Mouse (Mus musculus) CH12.LX (cell line): Measurements from ENCODE around the gene Cnot11. TPM values are rescaled to one million over a fixed set of nuclear protein-coding genes. Genes with fewer than 3 reads are reported as not detected.
A peak's percentile ranks its signal among the peaks of the same experiment; 100 is the strongest.

Source experiments
- DNase-seq: peaks from one replicate; pipeline ENCODE4 v3.0.0-alpha.2; 2013; ENCODE audit errors: extremely low read depth
- H3K27ac ChIP-seq: 2 replicates; pipeline ENCODE4 v1.5.1; 2012; ENCODE audit warnings: low read depth, mild to moderate bottlenecking, control low read depth, moderate library complexity; ENCODE audit not compliant: insufficient read depth
- H3K27me3 ChIP-seq: replicated peaks from 2 replicates; pipeline ENCODE3; 2012; ENCODE audit warnings: inconsistent platforms
- H3K36me3 ChIP-seq, 2 experiments: replicated peaks in 1 of 2; 2 replicates each; pipeline versions ENCODE3 to v1.6.1; 2012; ENCODE audit warnings: inconsistent platforms in 1 of 2, low read length in 1 of 2, mild to moderate bottlenecking in 1 of 2, mixed read lengths in 1 of 2, moderate library complexity in 1 of 2; ENCODE audit not compliant: control insufficient read depth in 1 of 2, insufficient read depth in 1 of 2
- H3K4me1 ChIP-seq, 2 experiments: 2 replicates each; pipeline ENCODE4 v1.6.1; 2012; ENCODE audit warnings: inconsistent platforms in 1 of 2, moderate library complexity in 1 of 2; ENCODE audit not compliant: insufficient read depth in 2 of 2, control insufficient read depth in 1 of 2
- H3K4me2 ChIP-seq: 2 replicates; pipeline ENCODE4 v1.6.1; 2012; ENCODE audit warnings: low read depth, mild to moderate bottlenecking, control low read depth; ENCODE audit not compliant: poor library complexity, insufficient read depth, severe bottlenecking
- H3K4me3 ChIP-seq, 3 experiments: fragments of 150-350 bp in 1 of 3; sonication (generic) in 1 of 3; replicated peaks in 1 of 3; 2 replicates each; pipeline versions ENCODE3 to v1.5.1; 2011 to 2012; ENCODE audit warnings: low read depth in 2 of 3, low read length in 2 of 3, mild to moderate bottlenecking in 2 of 3, moderate library complexity in 2 of 3, control low read depth in 1 of 3, improper control_type of control experiment in 1 of 3, inconsistent platforms in 1 of 3, mixed read lengths in 1 of 3; ENCODE audit not compliant: poor library complexity in 1 of 3
- H3K79me2 ChIP-seq: replicated peaks from 2 replicates; pipeline ENCODE4 v1.6.1; 2012; ENCODE audit warnings: mild to moderate bottlenecking, moderate library complexity; ENCODE audit not compliant: control insufficient read depth, poor library complexity, insufficient read depth, severe bottlenecking; ENCODE audit errors: extremely low read depth
- H3K9ac ChIP-seq: 2 replicates; pipeline ENCODE4 v1.6.1; 2012; ENCODE audit warnings: low read depth, mild to moderate bottlenecking, control low read depth, moderate library complexity; ENCODE audit not compliant: insufficient read depth
- H3K9me3 ChIP-seq: replicated peaks from 2 replicates; pipeline ENCODE3; 2012; ENCODE audit warnings: low read length, inconsistent platforms, mixed read lengths
- BHLHE40 ChIP-seq: IDR thresholded peaks from 2 replicates; pipeline ENCODE4 v1.6.1; 2011; ENCODE audit warnings: mild to moderate bottlenecking, low read depth, low read length, improper control_type of control experiment
- CHD1 ChIP-seq: IDR thresholded peaks from 2 replicates; pipeline ENCODE4 v1.6.1; 2012; ENCODE audit warnings: low read depth, low read length, improper control_type of control experiment, inconsistent platforms
- CHD2 ChIP-seq: IDR thresholded peaks from 2 replicates; pipeline ENCODE4 v1.6.1; 2011; ENCODE audit warnings: low read length, improper control_type of control experiment
- CTCF ChIP-seq, 2 experiments: IDR thresholded peaks in 1 of 2; conservative IDR thresholded peaks in 1 of 2; 2 replicates each; pipeline ENCODE4 v1.5.1; 2011 to 2012; ENCODE audit warnings: low read depth in 2 of 2, low read length in 2 of 2, improper control_type of control experiment in 1 of 2, inconsistent platforms in 1 of 2, mild to moderate bottlenecking in 1 of 2, moderate library complexity in 1 of 2
- E2F4 ChIP-seq: IDR thresholded peaks from 2 replicates; pipeline ENCODE4 v1.6.1; 2011; ENCODE audit warnings: low read depth, low read length, improper control_type of control experiment; ENCODE audit not compliant: insufficient replicate concordance
- ELF1 ChIP-seq: IDR thresholded peaks from 2 replicates; pipeline ENCODE4 v1.6.1; 2014; ENCODE audit warnings: low read depth, mild to moderate bottlenecking, inconsistent platforms, low read length, improper control_type of control experiment
- HCFC1 ChIP-seq: IDR thresholded peaks from 2 replicates; pipeline ENCODE4 v1.6.1; 2012; ENCODE audit warnings: low read depth, mild to moderate bottlenecking, inconsistent platforms, low read length, improper control_type of control experiment
- JUN ChIP-seq: IDR thresholded peaks from 2 replicates; pipeline ENCODE4 v1.6.1; 2011; ENCODE audit warnings: low read depth, mild to moderate bottlenecking, low read length, improper control_type of control experiment, moderate library complexity; ENCODE audit not compliant: insufficient read depth
- KAT2A ChIP-seq: IDR thresholded peaks from 2 replicates; pipeline ENCODE4 v1.6.1; 2012; ENCODE audit warnings: low read length, improper control_type of control experiment, inconsistent platforms; ENCODE audit not compliant: insufficient replicate concordance
- MEF2A ChIP-seq: IDR thresholded peaks from 2 replicates; pipeline ENCODE4 v1.6.1; 2014; ENCODE audit warnings: low read depth, mild to moderate bottlenecking, inconsistent platforms, low read length, improper control_type of control experiment, borderline replicate concordance
- MXI1 ChIP-seq: IDR thresholded peaks from 2 replicates; pipeline ENCODE4 v1.6.1; 2011; ENCODE audit warnings: mild to moderate bottlenecking, low read depth, low read length, improper control_type of control experiment
- NELFE ChIP-seq: IDR thresholded peaks from 2 replicates; pipeline ENCODE4 v1.6.1; 2011; ENCODE audit warnings: low read depth, low read length, improper control_type of control experiment
- NRF1 ChIP-seq: IDR thresholded peaks from 2 replicates; pipeline ENCODE4 v1.6.1; 2014; ENCODE audit warnings: low read depth, mild to moderate bottlenecking, inconsistent platforms, low read length, improper control_type of control experiment, moderate library complexity
- POLR2A ChIP-seq: IDR thresholded peaks from 2 replicates; pipeline ENCODE4 v1.6.1; 2011; ENCODE audit warnings: low read depth, mild to moderate bottlenecking, improper control_type of control experiment, low read length
- POLR2AphosphoS2 ChIP-seq: IDR thresholded peaks from 2 replicates; pipeline ENCODE4 v1.6.1; 2011; ENCODE audit warnings: low read depth, low read length, improper control_type of control experiment
- RAD21 ChIP-seq: IDR thresholded peaks from 2 replicates; pipeline ENCODE4 v1.6.1; 2011; ENCODE audit warnings: low read depth, mild to moderate bottlenecking, low read length, improper control_type of control experiment, moderate library complexity
- SIN3A ChIP-seq: IDR thresholded peaks from 2 replicates; pipeline ENCODE4 v1.6.1; 2012; ENCODE audit warnings: low read length, improper control_type of control experiment, inconsistent platforms
- TBP ChIP-seq: conservative IDR thresholded peaks from 2 replicates; pipeline ENCODE4 v1.6.1; 2011; ENCODE audit warnings: low read depth, low read length, improper control_type of control experiment
- TCF12 ChIP-seq: IDR thresholded peaks from 2 replicates; pipeline ENCODE4 v1.6.1; 2014; ENCODE audit warnings: low read depth, mild to moderate bottlenecking, inconsistent platforms, low read length, improper control_type of control experiment
- UBTF ChIP-seq: IDR thresholded peaks from 2 replicates; pipeline ENCODE4 v1.6.1; 2012; ENCODE audit warnings: low read depth, mild to moderate bottlenecking, inconsistent platforms, low read length, improper control_type of control experiment, moderate library complexity
- ZMIZ1 ChIP-seq: IDR thresholded peaks from 2 replicates; pipeline ENCODE4 v1.6.1; 2012; ENCODE audit warnings: low read depth, mild to moderate bottlenecking, inconsistent platforms, low read length, improper control_type of control experiment
- dilution Hi-C: fragments of 300-500 bp; cut with MboI; formaldehyde crosslinking; loops from 2 replicates; pipeline ENCODE4 v1.14.3; 2020; ENCODE audit warnings: low sequenced_read_pairs; ENCODE audit not compliant: extremely low pct_unique_long_range_greater_than_20kb, extremely low pct_ligation_motif_present
- in situ Hi-C: fragments of 300-500 bp; cut with MboI; formaldehyde crosslinking; loops from 3 replicates; pipeline ENCODE4 v1.14.3; 2019; ENCODE audit warnings: low sequenced_read_pairs, low pct_ligation_motif_present, low pct_unique_long_range_greater_than_20kb, mixed read lengths
- polyA plus RNA-seq: library from polyadenylated mRNA; unstranded; fragments of >175 nt; gene quantifications from 2 replicates; pipeline ENCODE4 v1.2.1, GENCODE M21; 2012; ENCODE audit warnings: low read depth; ENCODE audit not compliant: insufficient read length
- total RNA-seq, 2 experiments: library from RNA; depleted of rRNA; stranded (reverse); fragments of 300-350 nt in 1 of 2; fragments of >200 nt in 1 of 2; gene quantifications; 2 replicates each; pipeline ENCODE4 v1.2.3; 2012 to 2014

The Cnot11 gene
- total and polyA plus RNA-seq, 3 experiments = 15.3 to 34.9 (median 28.6) TPM

DNA sequence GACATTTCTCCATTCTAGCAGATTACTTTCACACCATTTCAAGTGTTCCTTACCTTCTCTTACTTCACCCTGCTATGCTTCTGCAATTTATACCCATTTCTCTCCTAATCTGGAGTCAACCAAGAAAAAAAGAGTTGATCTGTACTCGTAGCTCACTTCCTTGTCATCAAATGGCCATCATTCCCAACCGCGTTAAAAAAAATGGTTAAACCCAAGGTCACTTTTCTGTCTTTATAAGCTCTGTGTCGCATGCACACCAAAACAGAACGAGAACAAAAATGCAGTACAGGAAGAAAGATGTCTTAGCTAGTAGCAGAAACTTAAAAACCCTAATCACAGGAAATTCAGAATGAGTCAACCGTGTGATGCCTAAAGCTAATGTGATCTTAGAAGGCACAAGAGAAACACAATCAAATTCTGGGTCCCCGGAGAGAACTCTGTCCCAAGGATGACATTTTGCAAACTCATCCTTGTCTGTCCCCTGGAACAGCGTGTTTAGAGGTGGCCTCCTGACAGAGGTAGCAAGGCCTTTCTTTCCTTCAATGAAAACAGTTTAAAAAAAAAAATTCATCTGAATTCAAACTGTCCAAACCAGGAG lies 41.1 kb downstream of the Cnot11 start:
- in situ Hi-C loops (no loop called here), dilution Hi-C loops (no loop called here)
- peak overlapping the region; percentile 79 to 97 (median 90) for H3K4me3 ChIP-seq
- H3K36me3 ChIP-seq = peaks cover 0 to 14% of the 10 kb centered on the region in 2 experiments
- H3K79me2 ChIP-seq = peaks cover 27% of the 10 kb centered on the region
- H3K9me3 ChIP-seq = no peaks in the 10 kb centered on the region
- peak; percentile 44 for DNase-seq
- TF ChIP-seq E2F4 = no peak
- H3K9ac ChIP-seq = peak overlapping the region; percentile 90
- no peak overlapping the region for H3K27ac ChIP-seq
- H3K4me2 ChIP-seq = peak overlapping the region; percentile 85
- H3K27me3 ChIP-seq = no peaks in the 10 kb centered on the region
- H3K4me1 ChIP-seq = peaks cover 3 to 56% of the 10 kb centered on the region in 2 experiments; a peak in 3 of 4 replicates

DNA sequence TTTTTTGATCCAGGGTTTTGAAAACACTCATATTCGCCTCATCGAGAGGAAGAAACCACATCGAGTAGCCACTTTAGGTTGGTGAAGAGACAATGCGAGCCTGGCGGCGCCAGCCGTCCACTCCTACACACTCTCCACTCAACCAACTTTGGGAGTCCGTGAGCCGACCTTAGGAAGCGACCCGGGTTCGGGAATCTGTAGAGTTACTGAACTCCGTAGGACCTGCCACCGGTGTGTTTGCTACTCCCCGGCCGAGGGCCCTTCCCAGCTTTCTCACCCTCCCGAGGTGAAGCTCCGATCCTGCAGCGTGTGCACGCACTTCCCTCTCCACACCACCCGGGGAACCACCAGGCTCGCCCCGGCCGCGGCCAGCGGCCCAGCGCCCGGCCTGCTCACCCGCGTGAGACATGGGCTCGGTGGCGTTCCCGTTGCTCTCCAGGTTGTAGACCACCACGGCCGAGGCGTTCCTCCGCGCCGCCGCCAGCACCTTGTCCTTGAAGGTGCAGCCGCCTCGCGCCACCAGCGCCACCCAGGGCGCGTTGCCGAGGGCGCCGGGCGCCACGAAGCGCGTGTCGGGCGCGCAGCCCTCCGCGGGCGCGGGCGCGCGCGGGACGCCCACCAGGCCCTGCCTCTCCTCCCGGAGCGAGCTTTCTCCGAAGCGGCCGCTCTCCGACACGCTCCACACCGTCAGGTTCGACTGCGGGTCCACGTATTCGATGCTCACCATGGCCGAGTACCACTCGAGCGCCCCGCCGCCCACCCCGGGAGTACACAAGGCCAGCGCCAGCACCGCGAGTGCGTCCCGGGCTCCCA lies 41.8 kb downstream of the Cnot11 start:
- H3K27ac ChIP-seq = peak overlapping the region; percentile 61
- no peaks in the 10 kb centered on the region for H3K27me3 ChIP-seq
- peak overlapping the region; percentile 79 to 97 (median 90) for H3K4me3 ChIP-seq
- H3K9ac ChIP-seq = peak overlapping the region; percentile 90
- TF ChIP-seq TCF12 = no peak
- peak; percentile 92; the same call in 1 of the 2 replicates for TF ChIP-seq UBTF
- H3K9me3 ChIP-seq = no peaks in the 10 kb centered on the region
- peaks cover 3 to 51% of the 10 kb centered on the region in 2 experiments; a peak in 3 of 4 replicates for H3K4me1 ChIP-seq
- H3K4me2 ChIP-seq = peak overlapping the region; percentile 85
- in situ Hi-C loops = no loop called here
- peaks cover 0 to 8% of the 10 kb centered on the region in 2 experiments for H3K36me3 ChIP-seq
- DNase-seq = peak; percentile 37
- dilution Hi-C loops = no loop called here
- peaks cover 27% of the 10 kb centered on the region for H3K79me2 ChIP-seq

DNA sequence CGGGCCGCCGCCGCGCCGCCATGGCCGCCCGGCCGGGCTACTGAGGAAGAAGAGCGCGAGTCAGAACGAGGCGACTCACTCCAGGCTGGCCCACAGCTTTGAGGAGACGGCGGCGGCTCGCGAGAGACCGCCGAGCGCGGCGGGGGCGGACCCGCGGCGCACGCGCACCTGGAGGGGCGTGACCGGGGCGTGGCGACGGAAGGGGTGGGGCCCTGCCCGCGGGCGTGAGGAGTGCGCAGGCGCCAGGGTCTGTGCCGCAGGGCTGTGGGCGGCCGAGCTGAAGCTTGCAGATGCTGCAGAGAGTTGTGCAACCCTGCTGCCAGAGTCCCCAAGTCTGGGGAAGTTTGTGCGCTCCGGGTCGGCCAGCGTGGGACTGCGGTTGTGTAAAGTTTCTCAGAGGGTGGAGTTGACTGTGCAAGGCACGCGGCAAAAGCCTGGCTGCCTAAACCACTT lies 42.5 kb downstream of the Cnot11 start, which contains the start of gene Rnf149:
Rnf149 (minus strand) TSS at position 153 of the 453 bp plus-strand sequence.
- Histone ChIP-seq H3K9me3 (no peaks in the 10 kb centered on the region), H3K4me1 (peaks cover 3 to 46% of the 10 kb centered on the region in 2 experiments; a peak in 3 of 4 replicates), H3K36me3 (peaks cover 0 to 5% of the 10 kb centered on the region in 2 experiments), H3K79me2 (peaks cover 26% of the 10 kb centered on the region), H3K4me2 (peak within 1 kb of the TSS; percentile 85), H3K4me3 (peak within 1 kb of the TSS; percentile 79 to 97 (median 90)), H3K9ac (peak within 1 kb of the TSS; percentile 90), H3K27me3 (no peaks in the 10 kb centered on the region), H3K27ac (peak within 1 kb of the TSS; percentile 61)
- in situ Hi-C loops (no loop called here), dilution Hi-C loops (no loop called here)
- peak; percentile 32 for TF ChIP-seq HCFC1
- TF ChIP-seq MXI1 = peak; percentile 79
- TF ChIP-seq CTCF (conservative IDR thresholded peaks at IDR 0.05 in 1 of 2, IDR thresholded peaks at IDR 0.05 in 1 of 2; ENCODE audit: low read depth in 2 of 2, low read length in 2 of 2) = no peak
- no peak for TF ChIP-seq RAD21
- TF ChIP-seq ZMIZ1 = peak; percentile 80
- TF ChIP-seq NELFE = peak; percentile 86
- TF ChIP-seq NRF1 = peak; percentile 96
- peak; percentile 84 for TF ChIP-seq CHD2
- peak; percentile 95 for TF ChIP-seq TCF12
- peak; percentile 37; the same call in 1 of the 2 replicates for TF ChIP-seq SIN3A
- TF ChIP-seq TBP = no peak; the same call in 1 of the 2 replicates
- peak; percentile 50; the same call in 1 of the 2 replicates for TF ChIP-seq KAT2A
- TF ChIP-seq JUN = no peak
- peak; percentile 63 for TF ChIP-seq ELF1
- peak; percentile 66; the same call in 1 of the 2 replicates for TF ChIP-seq POLR2AphosphoS2
- TF ChIP-seq CHD1 = no peak
- TF ChIP-seq BHLHE40 = peak; percentile 76
- 0 out of 2 replicates have a peak, but pooled peaks have one; percentile 28 for TF ChIP-seq MEF2A
- TF ChIP-seq POLR2A = peak; percentile 96
- DNase-seq = peak; percentile 85
